Mouse (Mus musculus): ENCODE data around the gene Rps8. TPM values are rescaled to one million over a fixed set of nuclear protein-coding genes. Genes with fewer than 3 reads are reported as not detected.

The Rps8 gene
- total and polyA plus RNA-seq, 3 experiments = 1,480 to 5,379 (median 2,191) TPM

GRCm38 (mm10) chr4:117113237-117113636 lies 42.8 kb downstream of the Rps8 start:
- DNase-seq (ENCODE audit: extremely low read depth) = no peak
- Histone ChIP-seq H3K9me3 (replicated peaks; ENCODE audit: low read length) (no peaks in the 10 kb centered on the region), H3K4me2 (ENCODE audit: insufficient read depth, low read depth, poor library complexity, severe bottlenecking) (no peak overlapping the region), H3K4me3 (replicated peaks in 1 of 3; ENCODE audit: low read depth in 2 of 3, low read length in 2 of 3, poor library complexity in 1 of 3) (no peak overlapping the region), H3K4me1 (ENCODE audit: control insufficient read depth in 1 of 2, insufficient read depth in 2 of 2) (peaks cover 0 to 11% of the 10 kb centered on the region in 2 experiments; a peak in 2 of 4 replicates), H3K36me3 (replicated peaks in 1 of 2; ENCODE audit: control insufficient read depth in 1 of 2, insufficient read depth in 1 of 2, low read length in 1 of 2) (peaks cover 5 to 23% of the 10 kb centered on the region in 2 experiments), H3K27ac (ENCODE audit: insufficient read depth, low read depth) (no peak overlapping the region), H3K9ac (ENCODE audit: insufficient read depth, low read depth) (no peak overlapping the region), H3K27me3 (replicated peaks) (no peaks in the 10 kb centered on the region), H3K79me2 (replicated peaks; ENCODE audit: control insufficient read depth, extremely low read depth, insufficient read depth, poor library complexity, severe bottlenecking) (no peaks in the 10 kb centered on the region)
- in situ Hi-C loops (cut with MboI; ENCODE audit: low pct_ligation_motif_present, low pct_unique_long_range_greater_than_20kb, low sequenced_read_pairs) (no loop called here), dilution Hi-C loops (cut with MboI; ENCODE audit: extremely low pct_ligation_motif_present, extremely low pct_unique_long_range_greater_than_20kb, low sequenced_read_pairs) (no loop called here)
- peak; percentile 10 to 43; a peak in 2 of 4 replicates for TF ChIP-seq CTCF (conservative IDR thresholded peaks at IDR 0.05 in 1 of 2, IDR thresholded peaks at IDR 0.05 in 1 of 2; ENCODE audit: low read depth in 2 of 2, low read length in 2 of 2)
- TF ChIP-seq KAT2A (IDR thresholded peaks at IDR 0.05; ENCODE audit: insufficient replicate concordance, low read length) = no peak
- no peak for TF ChIP-seq MAZ (IDR thresholded peaks at IDR 0.05; ENCODE audit: low read depth, low read length)
- TF ChIP-seq POLR2A (IDR thresholded peaks at IDR 0.05; ENCODE audit: low read depth, low read length) = no peak
- TF ChIP-seq SMC3 (IDR thresholded peaks at IDR 0.05; ENCODE audit: low read depth, low read length) = peak; percentile 14
- TF ChIP-seq ZNF384 (IDR thresholded peaks at IDR 0.05; ENCODE audit: low read depth, low read length) = no peak

DNA sequence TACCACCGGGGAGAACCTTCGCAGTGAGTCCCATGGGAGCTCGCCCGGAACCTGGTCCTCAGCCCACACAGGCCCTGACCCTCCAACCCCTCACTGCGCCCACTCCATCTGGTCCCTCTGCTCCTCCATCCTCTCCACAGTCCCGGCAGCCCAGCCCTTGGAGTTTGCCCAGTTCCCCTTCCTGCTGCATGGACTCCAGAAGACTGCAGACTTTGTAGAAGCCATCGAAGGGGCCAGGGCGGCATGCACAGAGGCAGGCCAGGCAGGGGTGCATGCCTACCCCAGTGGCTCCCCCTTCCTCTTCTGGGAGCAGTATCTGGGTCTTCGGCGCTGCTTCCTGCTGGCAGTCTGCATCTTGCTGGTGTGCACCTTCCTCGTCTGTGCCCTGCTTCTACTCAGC lies 45.1 kb downstream of the Rps8 start:
- Histone ChIP-seq H3K4me2 (ENCODE audit: insufficient read depth, low read depth, poor library complexity, severe bottlenecking) (no peak overlapping the region), H3K4me1 (ENCODE audit: control insufficient read depth in 1 of 2, insufficient read depth in 2 of 2) (peaks cover 0 to 11% of the 10 kb centered on the region in 2 experiments; a peak in 2 of 4 replicates), H3K9me3 (replicated peaks; ENCODE audit: low read length) (no peaks in the 10 kb centered on the region), H3K79me2 (replicated peaks; ENCODE audit: control insufficient read depth, extremely low read depth, insufficient read depth, poor library complexity, severe bottlenecking) (no peaks in the 10 kb centered on the region), H3K27me3 (replicated peaks) (no peaks in the 10 kb centered on the region), H3K4me3 (replicated peaks in 1 of 3; ENCODE audit: low read depth in 2 of 3, low read length in 2 of 3, poor library complexity in 1 of 3) (no peak overlapping the region), H3K36me3 (replicated peaks in 1 of 2; ENCODE audit: control insufficient read depth in 1 of 2, insufficient read depth in 1 of 2, low read length in 1 of 2) (peaks cover 0 to 7% of the 10 kb centered on the region in 2 experiments), H3K27ac (ENCODE audit: insufficient read depth, low read depth) (no peak overlapping the region), H3K9ac (ENCODE audit: insufficient read depth, low read depth) (no peak overlapping the region)
- DNase-seq (ENCODE audit: extremely low read depth) = no peak
- in situ Hi-C loops (cut with MboI; ENCODE audit: low pct_ligation_motif_present, low pct_unique_long_range_greater_than_20kb, low sequenced_read_pairs) (no loop called here), dilution Hi-C loops (cut with MboI; ENCODE audit: extremely low pct_ligation_motif_present, extremely low pct_unique_long_range_greater_than_20kb, low sequenced_read_pairs) (no loop called here)
- no peak for TF ChIP-seq KAT2A (IDR thresholded peaks at IDR 0.05; ENCODE audit: insufficient replicate concordance, low read length)
- TF ChIP-seq RAD21 (IDR thresholded peaks at IDR 0.05; ENCODE audit: low read depth, low read length) = no peak
- TF ChIP-seq GABPA (IDR thresholded peaks at IDR 0.05; ENCODE audit: insufficient replicate concordance, low read depth, low read length) = no peak
- TF ChIP-seq JUN (IDR thresholded peaks at IDR 0.05; ENCODE audit: insufficient read depth, low read depth, low read length) = no peak
- no peak for TF ChIP-seq CHD1 (IDR thresholded peaks at IDR 0.05; ENCODE audit: low read depth, low read length)
- no peak for TF ChIP-seq POLR2A (IDR thresholded peaks at IDR 0.05; ENCODE audit: low read depth, low read length)
- no peak for TF ChIP-seq SMC3 (IDR thresholded peaks at IDR 0.05; ENCODE audit: low read depth, low read length)
- no peak for TF ChIP-seq USF2 (conservative IDR thresholded peaks at IDR 0.05; ENCODE audit: low read depth, low read length)
- TF ChIP-seq MAZ (IDR thresholded peaks at IDR 0.05; ENCODE audit: low read depth, low read length) = no peak
- no peak for TF ChIP-seq MAFK (IDR thresholded peaks at IDR 0.05; ENCODE audit: insufficient replicate concordance, low read length)
- no peak for TF ChIP-seq MYC (IDR thresholded peaks at IDR 0.05; ENCODE audit: low read depth, low read length)
- TF ChIP-seq NRF1 (IDR thresholded peaks at IDR 0.05; ENCODE audit: low read depth, low read length) = no peak
- TF ChIP-seq MEF2A (IDR thresholded peaks at IDR 0.05; ENCODE audit: borderline replicate concordance, low read depth, low read length) = no peak
- no peak for TF ChIP-seq MXI1 (IDR thresholded peaks at IDR 0.05; ENCODE audit: low read depth, low read length)
- TF ChIP-seq HCFC1 (IDR thresholded peaks at IDR 0.05; ENCODE audit: low read depth, low read length) = no peak
- TF ChIP-seq PAX5 (IDR thresholded peaks at IDR 0.05; ENCODE audit: low read length) = no peak
